Mouse (Mus musculus): ENCODE results near the gene Fscn1. TPM values are rescaled to one million over a fixed set of nuclear protein-coding genes. Genes with fewer than 3 reads are reported as not detected.
A peak's percentile ranks its signal among the peaks of the same experiment; 100 is the strongest.

Fscn1 gene
- 100 to 1,000 TPM; 334 to 344 TPM for total RNA-seq (2021)
- long read RNA-seq, experiment 1, transcript Fscn1-201 (5 exons, 2,675 nt): major isoform, 617 of 636 reads
- long read RNA-seq, experiment 1, partial matches to known transcripts: 4 of 636 reads
- long read RNA-seq, experiment 1, other reads (novel, unspliced or antisense): 15 of 636 reads
- long read RNA-seq, experiment 2, transcript Fscn1-201 (5 exons, 2,675 nt): major isoform, 476 of 497 reads
- long read RNA-seq, experiment 2, partial matches to known transcripts: 3 of 497 reads
- long read RNA-seq, experiment 2, other reads (novel, unspliced or antisense): 17 of 497 reads

- DNase-seq (ENCODE audit: extremely low spot score in 1 of 2, low spot score in 2 of 2): peak; percentile 94 to 96
- intact Hi-C loops (cut with DNase I): loop anchor here (10.0 kb wide), 2 partner anchors 265 to 735 kb away; partner anchors contain the start of gene Slc29a4
- peak within 1 kb of the TSS; percentile 94 for H3K4me3 ChIP-seq
- peak within 1 kb of the TSS; percentile 96 for H3K27ac ChIP-seq
- TF ChIP-seq CTCF (IDR thresholded peaks at IDR 0.05): peak; percentile 37
These were observed at the start of gene Fscn1 for GRCm38 (mm10) chr5:142959576-142960556. Gene Fscn1 (plus strand): TSS chr5:142960343.

- H3K27ac ChIP-seq: no peak overlapping the region
- no peak for DNase-seq (ENCODE audit: extremely low spot score in 1 of 2, low spot score in 2 of 2)
- intact Hi-C loops (cut with DNase I): no loop called here
- TF ChIP-seq CTCF (IDR thresholded peaks at IDR 0.05): no peak
- H3K4me3 ChIP-seq: no peak overlapping the region
These were observed 48.5 kb upstream of the Fscn1 start for GRCm38 (mm10) chr5:142911629-142912028.

GRCm38 (mm10) chr5:142912320-142912719 is 47.8 kb upstream of the Fscn1 start:
- Histone ChIP-seq H3K27ac (no peak overlapping the region), H3K4me3 (no peak overlapping the region)
- DNase-seq (ENCODE audit: extremely low spot score in 1 of 2, low spot score in 2 of 2): no peak
- TF ChIP-seq CTCF (IDR thresholded peaks at IDR 0.05): no peak
- intact Hi-C loops (cut with DNase I): no loop called here

- H3K4me3 ChIP-seq: no peak overlapping the region
- no peak for TF ChIP-seq CTCF (IDR thresholded peaks at IDR 0.05)
- intact Hi-C loops (cut with DNase I): no loop called here
- DNase-seq (ENCODE audit: extremely low spot score in 1 of 2, low spot score in 2 of 2): no peak
- H3K27ac ChIP-seq: no peak overlapping the region
These were observed 47.4 kb upstream of the Fscn1 start for GRCm38 (mm10) chr5:142912739-142913138.

- intact Hi-C loops (cut with DNase I): no loop called here
- Histone ChIP-seq H3K4me3 (no peak overlapping the region), H3K27ac (no peak overlapping the region)
- DNase-seq (ENCODE audit: extremely low spot score in 1 of 2, low spot score in 2 of 2): no peak
- no peak for TF ChIP-seq CTCF (IDR thresholded peaks at IDR 0.05)
These were observed 44.9 kb upstream of the Fscn1 start for GRCm38 (mm10) chr5:142915231-142915630.

- TF ChIP-seq CTCF (IDR thresholded peaks at IDR 0.05): no peak
- no peak for DNase-seq (ENCODE audit: extremely low spot score in 1 of 2, low spot score in 2 of 2)
- intact Hi-C loops (cut with DNase I): no loop called here
- H3K4me3 ChIP-seq: no peak overlapping the region
- H3K27ac ChIP-seq: no peak overlapping the region
These were observed 43.5 kb upstream of the Fscn1 start for GRCm38 (mm10) chr5:142916593-142916992.

- no peak overlapping the region for H3K4me3 ChIP-seq
- no peak for DNase-seq (ENCODE audit: extremely low spot score in 1 of 2, low spot score in 2 of 2)
- intact Hi-C loops (cut with DNase I): no loop called here
- TF ChIP-seq CTCF (IDR thresholded peaks at IDR 0.05): no peak
- H3K27ac ChIP-seq: no peak overlapping the region
These were observed 42.7 kb upstream of the Fscn1 start for GRCm38 (mm10) chr5:142917402-142917801.

- H3K27ac ChIP-seq: no peak overlapping the region
- intact Hi-C loops (cut with DNase I): no loop called here
- no peak overlapping the region for H3K4me3 ChIP-seq
- DNase-seq (ENCODE audit: extremely low spot score in 1 of 2, low spot score in 2 of 2): no peak
- no peak for TF ChIP-seq CTCF (IDR thresholded peaks at IDR 0.05)
These were observed 39.7 kb upstream of the Fscn1 start for GRCm38 (mm10) chr5:142920311-142921073.

- intact Hi-C loops (cut with DNase I): no loop called here
- TF ChIP-seq CTCF (IDR thresholded peaks at IDR 0.05): no peak
- no peak overlapping the region for H3K27ac ChIP-seq
- DNase-seq (ENCODE audit: extremely low spot score in 1 of 2, low spot score in 2 of 2): no peak
- no peak overlapping the region for H3K4me3 ChIP-seq
These were observed 39.1 kb upstream of the Fscn1 start for GRCm38 (mm10) chr5:142921074-142921459.

GRCm38 (mm10) chr5:142922251-142922650 is 37.9 kb upstream of the Fscn1 start:
- intact Hi-C loops (cut with DNase I): no loop called here
- TF ChIP-seq CTCF (IDR thresholded peaks at IDR 0.05): no peak
- no peak overlapping the region for H3K4me3 ChIP-seq
- no peak overlapping the region for H3K27ac ChIP-seq
- no peak for DNase-seq (ENCODE audit: extremely low spot score in 1 of 2, low spot score in 2 of 2)

GRCm38 (mm10) chr5:142923781-142924180 is 36.4 kb upstream of the Fscn1 start:
- TF ChIP-seq CTCF (IDR thresholded peaks at IDR 0.05): no peak
- DNase-seq (ENCODE audit: extremely low spot score in 1 of 2, low spot score in 2 of 2): no peak
- intact Hi-C loops (cut with DNase I): no loop called here
- H3K27ac ChIP-seq: no peak overlapping the region
- H3K4me3 ChIP-seq: no peak overlapping the region

Measured in left cerebral cortex, adult 2 months (tissue).